Mouse (Mus musculus) bone marrow, adult 2 months (tissue): ENCODE measurements around the gene Elmo2.

Experiments
- CTCF ChIP-seq: fragments of 200-500 bp; IDR thresholded peaks from 2 replicates; pipeline ENCODE4 v1.5.1; 2011; ENCODE audit warnings: low read length, control low read depth; ENCODE audit not compliant: control insufficient read depth, insufficient read depth
- POLR2A ChIP-seq: fragments of 200-500 bp; IDR thresholded peaks from 2 replicates; pipeline ENCODE4 v1.6.1; 2011; ENCODE audit warnings: low read depth, mild to moderate bottlenecking, control low read depth, low read length, borderline replicate concordance; ENCODE audit not compliant: control insufficient read depth

GRCm38 (mm10) chr2:165285034-165285433, 41.2 kb downstream of the Elmo2 start:
- TF ChIP-seq CTCF, result no peak
- TF ChIP-seq POLR2A, result no peak
